Mouse (Mus musculus): ENCODE results near the gene Olfr1416. TPM values are rescaled to one million over a fixed set of nuclear protein-coding genes. Genes with fewer than 3 reads are reported as not detected.
A peak's percentile ranks its signal among the peaks of the same experiment; 100 is the strongest.

Gene Olfr1416
- polyA plus RNA-seq, 1 experiment from 2014 or later: not detected

DNA sequence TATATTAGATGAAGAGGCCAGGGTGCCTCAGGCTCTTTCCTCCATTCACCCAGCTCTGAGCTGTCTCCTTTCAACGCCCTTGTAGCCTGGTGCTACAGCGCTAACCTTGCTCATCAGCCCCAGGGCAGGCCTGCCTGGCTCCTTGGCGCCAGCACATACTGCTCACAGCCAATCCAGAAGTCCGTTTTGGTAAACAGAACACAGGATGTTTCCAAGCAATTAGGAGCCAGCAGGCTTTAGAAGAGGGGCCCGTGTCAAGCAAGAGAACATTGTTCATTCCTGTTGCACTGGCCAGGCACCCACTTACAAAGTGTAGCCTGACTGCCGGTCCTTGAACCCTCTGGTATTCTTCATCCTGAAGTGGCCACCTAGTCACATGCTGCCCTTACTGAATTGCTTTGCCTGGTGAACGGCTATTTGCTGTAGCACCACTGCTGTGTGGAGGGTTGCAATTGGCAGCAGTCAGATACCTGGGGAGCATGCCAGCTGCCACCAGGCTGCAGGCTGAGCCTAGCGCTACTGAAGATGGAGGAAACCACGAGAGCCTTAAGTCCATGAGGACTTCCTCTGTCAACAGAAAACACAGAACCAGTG is 47.1 kb downstream of the Olfr1416 start:
- Histone ChIP-seq H3K4me3 (ENCODE audit: low read length) (no peak overlapping the region), H3K27ac (ENCODE audit: low read depth, low read length) (no peak overlapping the region), H3K9ac (ENCODE audit: low read depth, low read length) (no peak overlapping the region), H3K4me1 (ENCODE audit: control insufficient read depth, insufficient read depth, low read length) (no peaks in the 10 kb centered on the region), H3K9me3 (ENCODE audit: control insufficient read depth, low read length) (no peaks in the 10 kb centered on the region), H3K36me3 (ENCODE audit: control insufficient read depth, insufficient read depth, low read length) (peaks cover 43% of the 10 kb centered on the region), H3K27me3 (ENCODE audit: control insufficient read depth, insufficient read depth, low read length) (no peaks in the 10 kb centered on the region), H3K4me2 (replicated peaks; ENCODE audit: low read depth, low read length) (no peak overlapping the region)
- WGBS: 57% methylated on average over 9 of the region's 9 CpGs
- no peak for ATAC-seq (ENCODE audit: low FRiP score, low TSS enrichment)

GRCm38 (mm10) chr1:92436831-92437321 is 48.0 kb downstream of the Olfr1416 start:
- Histone ChIP-seq H3K9me3 (ENCODE audit: control insufficient read depth, low read length) (no peaks in the 10 kb centered on the region), H3K27me3 (ENCODE audit: control insufficient read depth, insufficient read depth, low read length) (no peaks in the 10 kb centered on the region), H3K36me3 (ENCODE audit: control insufficient read depth, insufficient read depth, low read length) (peaks cover 34% of the 10 kb centered on the region), H3K4me3 (ENCODE audit: low read length) (no peak overlapping the region), H3K9ac (ENCODE audit: low read depth, low read length) (no peak overlapping the region), H3K4me1 (ENCODE audit: control insufficient read depth, insufficient read depth, low read length) (0 out of 2 replicates have a peak, but pooled peaks cover 2% of the 10 kb centered on the region), H3K27ac (ENCODE audit: low read depth, low read length) (no peak overlapping the region), H3K4me2 (replicated peaks; ENCODE audit: low read depth, low read length) (no peak overlapping the region)
- no peak for ATAC-seq (ENCODE audit: low FRiP score, low TSS enrichment)
- 49% methylated on average over 4 of the region's 4 CpGs for WGBS

GRCm38 (mm10) chr1:92434986-92435385 is 49.9 kb downstream of the Olfr1416 start:
- no peak for ATAC-seq (ENCODE audit: low FRiP score, low TSS enrichment)
- WGBS: 86% methylated on average over 1 of the region's 1 CpGs
- no peak overlapping the region for H3K27ac ChIP-seq (ENCODE audit: low read depth, low read length)

GRCm38 (mm10) chr1:92432791-92433190 is 52.1 kb downstream of the Olfr1416 start:
- WGBS: 74% methylated on average over 9 of the region's 9 CpGs
- no peaks in the 10 kb centered on the region for H3K27me3 ChIP-seq (ENCODE audit: control insufficient read depth, insufficient read depth, low read length)
- ATAC-seq (ENCODE audit: low FRiP score, low TSS enrichment): no peak
- H3K9ac ChIP-seq (ENCODE audit: low read depth, low read length): no peak overlapping the region
- H3K27ac ChIP-seq (ENCODE audit: low read depth, low read length): no peak overlapping the region
- no peaks in the 10 kb centered on the region for H3K36me3 ChIP-seq (ENCODE audit: control insufficient read depth, insufficient read depth, low read length)
- no peaks in the 10 kb centered on the region for H3K9me3 ChIP-seq (ENCODE audit: control insufficient read depth, low read length)
- no peak overlapping the region for H3K4me2 ChIP-seq (replicated peaks; ENCODE audit: low read depth, low read length)
- H3K4me3 ChIP-seq (ENCODE audit: low read length): no peak overlapping the region
- H3K4me1 ChIP-seq (ENCODE audit: control insufficient read depth, insufficient read depth, low read length): 0 out of 2 replicates have a peak, but pooled peaks cover 2% of the 10 kb centered on the region

More at GRCm38 (mm10) chr1:92434986-92435385, 49.9 kb downstream of the Olfr1416 start:
- H3K4me2 ChIP-seq (replicated peaks; ENCODE audit: low read depth, low read length): no peak overlapping the region
- H3K4me3 ChIP-seq (ENCODE audit: low read length): no peak overlapping the region
- peaks cover 19% of the 10 kb centered on the region for H3K36me3 ChIP-seq (ENCODE audit: control insufficient read depth, insufficient read depth, low read length)
- 0 out of 2 replicates have a peak, but pooled peaks cover 2% of the 10 kb centered on the region for H3K4me1 ChIP-seq (ENCODE audit: control insufficient read depth, insufficient read depth, low read length)
- no peaks in the 10 kb centered on the region for H3K27me3 ChIP-seq (ENCODE audit: control insufficient read depth, insufficient read depth, low read length)
- no peaks in the 10 kb centered on the region for H3K9me3 ChIP-seq (ENCODE audit: control insufficient read depth, low read length)
- no peak overlapping the region for H3K9ac ChIP-seq (ENCODE audit: low read depth, low read length)

GRCm38 (mm10) chr1:92432098-92432497 is 52.8 kb downstream of the Olfr1416 start:
- Histone ChIP-seq H3K27ac (ENCODE audit: low read depth, low read length) (no peak overlapping the region), H3K27me3 (ENCODE audit: control insufficient read depth, insufficient read depth, low read length) (no peaks in the 10 kb centered on the region), H3K9me3 (ENCODE audit: control insufficient read depth, low read length) (no peaks in the 10 kb centered on the region), H3K4me3 (ENCODE audit: low read length) (no peak overlapping the region), H3K4me2 (replicated peaks; ENCODE audit: low read depth, low read length) (no peak overlapping the region), H3K9ac (ENCODE audit: low read depth, low read length) (no peak overlapping the region), H3K36me3 (ENCODE audit: control insufficient read depth, insufficient read depth, low read length) (no peaks in the 10 kb centered on the region), H3K4me1 (ENCODE audit: control insufficient read depth, insufficient read depth, low read length) (0 out of 2 replicates have a peak, but pooled peaks cover 2% of the 10 kb centered on the region)
- no peak for ATAC-seq (ENCODE audit: low FRiP score, low TSS enrichment)
- WGBS: 52% methylated on average over 4 of the region's 4 CpGs

DNA sequence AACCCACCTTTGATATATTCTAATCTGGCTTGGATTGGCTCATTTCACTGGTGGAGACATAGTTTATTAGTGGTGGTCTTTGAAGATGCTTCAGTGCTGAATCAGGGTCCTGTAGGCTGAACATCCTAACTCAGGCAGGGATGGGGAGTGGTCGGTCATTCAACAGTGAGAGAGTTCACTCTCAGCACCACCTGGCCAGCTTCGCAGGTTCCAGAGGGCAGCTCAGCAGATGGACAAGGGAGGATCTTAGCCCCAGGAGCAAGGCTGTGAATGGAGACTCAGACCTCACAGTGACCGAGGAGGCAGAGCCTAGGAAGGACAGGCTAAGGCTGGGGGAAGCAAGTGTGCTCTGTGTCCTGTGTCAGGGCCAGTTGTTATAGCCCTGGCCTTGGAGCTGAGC is 53.5 kb downstream of the Olfr1416 start:
- H3K9ac ChIP-seq (ENCODE audit: low read depth, low read length): no peak overlapping the region
- no peaks in the 10 kb centered on the region for H3K27me3 ChIP-seq (ENCODE audit: control insufficient read depth, insufficient read depth, low read length)
- no peaks in the 10 kb centered on the region for H3K36me3 ChIP-seq (ENCODE audit: control insufficient read depth, insufficient read depth, low read length)
- H3K4me2 ChIP-seq (replicated peaks; ENCODE audit: low read depth, low read length): no peak overlapping the region
- no peak for ATAC-seq (ENCODE audit: low FRiP score, low TSS enrichment)
- WGBS: 76% methylated on average over 3 of the region's 3 CpGs
- 0 out of 2 replicates have a peak, but pooled peaks cover 2% of the 10 kb centered on the region for H3K4me1 ChIP-seq (ENCODE audit: control insufficient read depth, insufficient read depth, low read length)
- H3K9me3 ChIP-seq (ENCODE audit: control insufficient read depth, low read length): no peaks in the 10 kb centered on the region
- H3K4me3 ChIP-seq (ENCODE audit: low read length): no peak overlapping the region
- no peak overlapping the region for H3K27ac ChIP-seq (ENCODE audit: low read depth, low read length)

DNA sequence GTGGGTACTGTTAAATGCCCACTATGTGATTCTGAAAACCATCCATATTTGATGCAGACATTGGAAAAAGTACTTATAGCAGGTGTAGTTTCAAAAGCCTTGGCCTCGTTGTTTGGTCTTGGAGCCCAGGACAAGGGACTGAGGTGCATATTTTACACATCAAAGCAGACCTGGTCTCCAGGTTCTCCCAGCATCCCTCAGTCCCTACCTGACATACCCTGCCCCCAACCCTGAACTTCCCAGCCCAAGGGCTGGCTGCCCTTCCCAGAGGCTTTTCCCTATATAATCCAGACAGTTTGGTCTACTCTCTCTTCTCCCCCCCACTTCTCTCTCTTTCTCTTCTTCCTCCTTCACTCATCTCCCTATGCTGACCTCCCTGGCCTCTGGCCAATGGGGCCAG is 53.9 kb downstream of the Olfr1416 start:
- no peaks in the 10 kb centered on the region for H3K9me3 ChIP-seq (ENCODE audit: control insufficient read depth, low read length)
- H3K4me3 ChIP-seq (ENCODE audit: low read length): no peak overlapping the region
- WGBS: 100% methylated on average over 1 of the region's 1 CpGs
- no peak for ATAC-seq (ENCODE audit: low FRiP score, low TSS enrichment)
- no peaks in the 10 kb centered on the region for H3K27me3 ChIP-seq (ENCODE audit: control insufficient read depth, insufficient read depth, low read length)
- no peaks in the 10 kb centered on the region for H3K36me3 ChIP-seq (ENCODE audit: control insufficient read depth, insufficient read depth, low read length)
- no peak overlapping the region for H3K4me2 ChIP-seq (replicated peaks; ENCODE audit: low read depth, low read length)
- H3K27ac ChIP-seq (ENCODE audit: low read depth, low read length): no peak overlapping the region
- H3K9ac ChIP-seq (ENCODE audit: low read depth, low read length): no peak overlapping the region
- 0 out of 2 replicates have a peak, but pooled peaks cover 2% of the 10 kb centered on the region for H3K4me1 ChIP-seq (ENCODE audit: control insufficient read depth, insufficient read depth, low read length)

Small RNA genes within 50 kb of the gene (microRNA-seq; reads per million reads assigned to microRNA genes)
- 4.8 reads per million, percentile 19 among the genes with 10 or more reads in this experiment for gene Mir6900

Other genes with a start within 250 kb of the Olfr1416 start
- 314 and 335 TPM in 2 replicates for gene Ndufa10, start 11.3 kb downstream of the Olfr1416 start, polyA plus RNA-seq (2014; fragmentation: Nextera tagmentation; extraction: Ambion mirVana)
- not detected in 2 replicates for gene Olfr1415, start 11.0 kb upstream of the Olfr1416 start, polyA plus RNA-seq (2014; fragmentation: Nextera tagmentation; extraction: Ambion mirVana)
- gene Olfr1414, start 33.5 kb upstream of the Olfr1416 start, polyA plus RNA-seq (2014; fragmentation: Nextera tagmentation; extraction: Ambion mirVana): not detected in 2 replicates
- not detected in 2 replicates for gene Olfr1413, start 86.2 kb upstream of the Olfr1416 start, polyA plus RNA-seq (2014; fragmentation: Nextera tagmentation; extraction: Ambion mirVana)
- not detected in 2 replicates for gene Olfr1412, start 100.7 kb upstream of the Olfr1416 start, polyA plus RNA-seq (2014; fragmentation: Nextera tagmentation; extraction: Ambion mirVana)
- not detected in 2 replicates for gene Olfr1411, start 109.3 kb upstream of the Olfr1416 start, polyA plus RNA-seq (2014; fragmentation: Nextera tagmentation; extraction: Ambion mirVana)
- gene Olfr1410, start 120.7 kb upstream of the Olfr1416 start, polyA plus RNA-seq (2014; fragmentation: Nextera tagmentation; extraction: Ambion mirVana): not detected in 2 replicates
- gene Olfr12, start 132.7 kb upstream of the Olfr1416 start, polyA plus RNA-seq (2014; fragmentation: Nextera tagmentation; extraction: Ambion mirVana): not detected in 2 replicates
- 414 and 584 TPM in 2 replicates for gene Cops9, start 156.9 kb upstream of the Olfr1416 start, polyA plus RNA-seq (2014; fragmentation: Nextera tagmentation; extraction: Ambion mirVana)
- gene Otos, start 163.7 kb upstream of the Olfr1416 start, polyA plus RNA-seq (2014; fragmentation: Nextera tagmentation; extraction: Ambion mirVana): 0.43 TPM in 1 of 2 replicates, not detected in the other

Data from kidney, embryonic 14.5 days (tissue).